Mouse (Mus musculus) adrenal gland, adult (tissue): Measurements from ENCODE around the gene Rab4a.

Experiments
- DNase-seq, 2 experiments: peaks; one replicate each; pipeline ENCODE4 v3.0.0; 2022 to 2023; ENCODE audit warnings: low spot score in 1 of 2; ENCODE audit not compliant: inconsistent age in 2 of 2

Rab4a gene

DNA sequence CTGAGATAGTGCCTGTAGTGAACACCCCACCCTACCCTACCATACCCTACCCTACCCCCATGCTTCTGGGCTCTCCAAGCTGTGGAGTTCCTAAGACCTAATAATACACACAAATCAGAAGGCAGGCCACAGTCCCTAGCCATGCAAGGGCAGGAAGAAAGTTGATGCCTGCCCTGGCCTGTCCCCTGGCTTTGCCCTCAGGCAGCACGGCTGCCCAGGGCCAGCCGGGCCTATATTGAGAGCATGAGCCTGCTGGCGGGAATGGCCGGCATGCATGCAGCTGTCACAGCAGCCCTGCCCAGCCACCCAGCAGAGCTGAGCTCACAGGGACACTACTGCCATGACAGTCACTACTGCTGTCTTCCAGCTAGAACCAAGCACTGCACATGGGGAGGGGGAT lies 77.3 kb downstream of the Rab4a start:
- DNase-seq: no peak
